Mouse (Mus musculus): ENCODE measurements around the gene Cc2d1b.

- TF ChIP-seq CTCF (IDR thresholded peaks at IDR 0.05 in 2 of 3, conservative IDR thresholded peaks at IDR 0.05 in 1 of 3; ENCODE audit: control insufficient read depth in 1 of 3, insufficient read depth in 1 of 3, low read depth in 2 of 3, low read length in 3 of 3, poor library complexity in 1 of 3, severe bottlenecking in 1 of 3) = no peak
- TF ChIP-seq BHLHE40 (IDR thresholded peaks at IDR 0.05; ENCODE audit: borderline replicate concordance, low read depth, low read length) = no peak
- TF ChIP-seq ZNF384 (IDR thresholded peaks at IDR 0.05; ENCODE audit: low read depth, low read length) = no peak
- TF ChIP-seq ELF1 (IDR thresholded peaks at IDR 0.05; ENCODE audit: low read depth, low read length) = no peak
- no peak for TF ChIP-seq E2F4 (IDR thresholded peaks at IDR 0.05; ENCODE audit: borderline replicate concordance, low read depth, low read length)
- no peak for TF ChIP-seq MAX (IDR thresholded peaks at IDR 0.05; ENCODE audit: low read length)
- no peak for TF ChIP-seq POLR2A (IDR thresholded peaks at IDR 0.05; ENCODE audit: control insufficient read depth in 1 of 2, insufficient read depth in 1 of 2, low read depth in 1 of 2, low read length in 2 of 2, poor library complexity in 1 of 2)
- no peak for TF ChIP-seq TAL1 (IDR thresholded peaks at IDR 0.05; ENCODE audit: low read length)
- no peak for TF ChIP-seq POLR2AphosphoS2 (IDR thresholded peaks at IDR 0.05; ENCODE audit: low read length)
- TF ChIP-seq EP300 (IDR thresholded peaks at IDR 0.05; ENCODE audit: low read depth in 1 of 2, low read length in 2 of 2) = no peak
- no peak for TF ChIP-seq TCF12 (IDR thresholded peaks at IDR 0.05; ENCODE audit: low read depth, low read length)
- TF ChIP-seq GATA1 (IDR thresholded peaks at IDR 0.05; ENCODE audit: low read depth, low read length) = no peak
These were observed 14.0 kb downstream of the Cc2d1b start for GRCm38 (mm10) chr4:108633703-108634102.
